Mouse (Mus musculus) ES-E14 (cell line): ENCODE measurements around the gene Hsdl2. TPM values are rescaled to one million over a fixed set of nuclear protein-coding genes. Genes with fewer than 3 reads are reported as not detected.

Experiments
- DNase-seq: peaks from one replicate; pipeline ENCODE4 v3.0.0-alpha.2; 2013; ENCODE audit warnings: low read depth, low spot score
- H3K27ac ChIP-seq: 2 replicates; pipeline ENCODE4 v1.5.1; 2012; ENCODE audit warnings: low read depth, mild to moderate bottlenecking, low read length, moderate library complexity, mixed read lengths; ENCODE audit not compliant: poor library complexity, insufficient read depth, severe bottlenecking
- H3K36me3 ChIP-seq: 2 replicates; pipeline ENCODE4 v1.6.1; 2012; ENCODE audit warnings: mild to moderate bottlenecking, low read length, moderate library complexity, mixed read lengths; ENCODE audit not compliant: control insufficient read depth, poor library complexity, insufficient read depth, severe bottlenecking
- H3K4me1 ChIP-seq, 2 experiments: fragments of 150-350 bp in 1 of 2; sonication (generic) in 1 of 2; 2 replicates each; pipeline ENCODE4 v1.6.1; 2012; ENCODE audit warnings: low read length in 2 of 2, mild to moderate bottlenecking in 1 of 2, mixed read lengths in 1 of 2; ENCODE audit not compliant: control insufficient read depth in 2 of 2, insufficient read depth in 2 of 2, poor library complexity in 1 of 2
- H3K4me3 ChIP-seq, 2 experiments: fragments of 150-350 bp in 1 of 2; sonication (generic) in 1 of 2; 2 replicates each; pipeline ENCODE4 v1.5.1; 2012; ENCODE audit warnings: low read length in 2 of 2, low read depth in 1 of 2, mild to moderate bottlenecking in 1 of 2, mixed read lengths in 1 of 2; ENCODE audit not compliant: insufficient read depth in 1 of 2, poor library complexity in 1 of 2, severe bottlenecking in 1 of 2
- H3K9ac ChIP-seq: 2 replicates; pipeline ENCODE4 v1.6.1; 2012; ENCODE audit warnings: low read depth, mild to moderate bottlenecking, low read length, mixed read lengths; ENCODE audit not compliant: poor library complexity, insufficient read depth, severe bottlenecking
- H3K9me3 ChIP-seq: fragments of 150-350 bp; sonication (generic); 2 replicates; pipeline ENCODE4 v1.6.1; 2012; ENCODE audit warnings: low read depth, mild to moderate bottlenecking, low read length; ENCODE audit not compliant: control insufficient read depth, insufficient read depth
- CHD2 ChIP-seq: IDR thresholded peaks from 2 replicates; pipeline ENCODE4 v1.6.1; 2014; ENCODE audit warnings: mild to moderate bottlenecking, low read depth, low read length, inconsistent platforms
- HCFC1 ChIP-seq: IDR thresholded peaks from 2 replicates; pipeline ENCODE4 v1.6.1; 2012; ENCODE audit warnings: low read length, inconsistent platforms, borderline replicate concordance; ENCODE audit not compliant: insufficient read depth
- MAFK ChIP-seq: IDR thresholded peaks from 2 replicates; pipeline ENCODE4 v1.6.1; 2014; ENCODE audit warnings: mild to moderate bottlenecking, low read depth, low read length, inconsistent platforms; ENCODE audit not compliant: insufficient read depth
- ZC3H11A ChIP-seq: IDR thresholded peaks from 2 replicates; pipeline ENCODE4 v1.6.1; 2012; ENCODE audit warnings: low read depth, mild to moderate bottlenecking, inconsistent platforms, low read length, borderline replicate concordance
- ZNF384 ChIP-seq: IDR thresholded peaks from 2 replicates; pipeline ENCODE4 v1.6.1; 2012; ENCODE audit warnings: low read depth, low read length, inconsistent platforms
- in situ Hi-C, 2 experiments: fragments of 600-800 bp; cut with MboI; formaldehyde crosslinking; loops; one replicate each; pipeline ENCODE4 v1.15.1; 2025; ENCODE audit warnings: low sequenced_read_pairs in 2 of 2, inconsistent platforms in 1 of 2; ENCODE audit not compliant: unreplicated experiment in 2 of 2
- total RNA-seq: library from RNA; depleted of rRNA; stranded (reverse); fragments of 300-350 nt; gene quantifications from 2 replicates; pipeline ENCODE4 v1.2.3, GENCODE M21; 2012

Gene Hsdl2
- total RNA-seq, 1 experiment = 7.1 TPM

- Histone ChIP-seq H3K27ac (no peak overlapping the region), H3K36me3 (no peaks in the 10 kb centered on the region), H3K4me1 (no peaks in the 10 kb centered on the region), H3K9me3 (no peaks in the 10 kb centered on the region), H3K9ac (no peak overlapping the region), H3K4me3 (no peak overlapping the region)
- TF ChIP-seq ZC3H11A = no peak
- TF ChIP-seq ZNF384 = no peak
- no peak for TF ChIP-seq MAFK
- no peak for TF ChIP-seq CHD2
- no peak for TF ChIP-seq HCFC1
- in situ Hi-C loops = no loop called here
- DNase-seq = no peak
Measured at GRCm38 (mm10) chr4:59619611-59620245, 38.4 kb downstream of the Hsdl2 start.

- no peak overlapping the region for H3K27ac ChIP-seq
- no peak for TF ChIP-seq ZNF384
- TF ChIP-seq HCFC1 = no peak
- no peak for TF ChIP-seq ZC3H11A
- no peak for TF ChIP-seq CHD2
- no peak for TF ChIP-seq MAFK
- DNase-seq = no peak
- in situ Hi-C loops = no loop called here
- H3K9ac ChIP-seq = peak overlapping the region; percentile 95
- H3K4me1 ChIP-seq = 0 out of 4 replicates have a peak, but pooled peaks cover 0 to 1% of the 10 kb centered on the region in 2 experiments
- H3K36me3 ChIP-seq = no peaks in the 10 kb centered on the region
- no peaks in the 10 kb centered on the region for H3K9me3 ChIP-seq
- H3K4me3 ChIP-seq = peak overlapping the region; percentile 96 to 97
Measured at GRCm38 (mm10) chr4:59625676-59625997, 44.3 kb downstream of the Hsdl2 start.

GRCm38 (mm10) chr4:59625998-59626910, 44.9 kb downstream of the Hsdl2 start, which contains the start of gene E130308A19Rik:
Gene E130308A19Rik (plus strand): TSS chr4:59626211.
- in situ Hi-C loops = no loop called here
- Histone ChIP-seq H3K9me3 (no peaks in the 10 kb centered on the region), H3K9ac (peak within 1 kb of the TSS; percentile 95), H3K4me3 (peak within 1 kb of the TSS; percentile 96 to 97), H3K27ac (peak within 1 kb of the TSS; percentile 45; the same call in 1 of the 2 replicates), H3K4me1 (0 out of 4 replicates have a peak, but pooled peaks cover 0 to 1% of the 10 kb centered on the region in 2 experiments), H3K36me3 (no peaks in the 10 kb centered on the region)
- DNase-seq = peak; percentile 62
- TF ChIP-seq ZNF384 (no peak), ZC3H11A (no peak), MAFK (no peak), HCFC1 (peak; percentile 60; the same call in 1 of the 2 replicates), CHD2 (no peak)

GRCm38 (mm10) chr4:59628255-59628654, 46.9 kb downstream of the Hsdl2 start:
- in situ Hi-C loops = no loop called here
- no peak for DNase-seq
- Histone ChIP-seq H3K9me3 (no peaks in the 10 kb centered on the region), H3K36me3 (no peaks in the 10 kb centered on the region), H3K4me1 (0 out of 4 replicates have a peak, but pooled peaks cover 0 to 1% of the 10 kb centered on the region in 2 experiments), H3K9ac (no peak overlapping the region), H3K4me3 (no peak overlapping the region), H3K27ac (no peak overlapping the region)
- TF ChIP-seq MAFK (no peak), HCFC1 (no peak), ZNF384 (no peak), CHD2 (no peak), ZC3H11A (no peak)
